Mouse (Mus musculus) thymus, adult 2 months (tissue): Measurements from ENCODE around the gene Kcnh2. TPM values are rescaled to one million over a fixed set of nuclear protein-coding genes. Genes with fewer than 3 reads are reported as not detected.

ENCODE experiments used
- DNase-seq: peaks from one replicate; pipeline ENCODE4 v3.0.0; 2021
- H3K27ac ChIP-seq: fragments of 200-500 bp; 2 replicates; pipeline ENCODE4 v1.5.1; 2012; ENCODE audit warnings: low read length, control low read depth; ENCODE audit not compliant: control insufficient read depth, insufficient read depth
- H3K27me3 ChIP-seq: fragments of 200-500 bp; 2 replicates; pipeline ENCODE4 v1.6.1; 2012; ENCODE audit warnings: mild to moderate bottlenecking, low read length, moderate library complexity, mixed read lengths; ENCODE audit not compliant: control insufficient read depth, insufficient read depth
- H3K36me3 ChIP-seq: fragments of 200-500 bp; 2 replicates; pipeline ENCODE4 v1.6.1; 2012; ENCODE audit warnings: mild to moderate bottlenecking, low read length, moderate library complexity; ENCODE audit not compliant: control insufficient read depth, insufficient read depth
- H3K4me1 ChIP-seq: fragments of 200-500 bp; replicated peaks from 2 replicates; pipeline ENCODE4 v1.6.1; 2012; ENCODE audit warnings: low read length; ENCODE audit not compliant: control insufficient read depth, insufficient read depth
- H3K4me3 ChIP-seq: fragments of 200-500 bp; 2 replicates; pipeline ENCODE4 v1.5.1; 2012; ENCODE audit warnings: mild to moderate bottlenecking, low read length, control low read depth, moderate library complexity; ENCODE audit not compliant: control insufficient read depth, insufficient read depth
- CTCF ChIP-seq: fragments of 200-500 bp; IDR thresholded peaks from 2 replicates; pipeline ENCODE4 v1.5.1; 2012; ENCODE audit warnings: mild to moderate bottlenecking, control low read depth, low read length, moderate library complexity, borderline replicate concordance; ENCODE audit not compliant: control insufficient read depth, poor library complexity, insufficient read depth; ENCODE audit errors: extremely low read depth
- POLR2A ChIP-seq: fragments of 200-500 bp; IDR thresholded peaks from 2 replicates; pipeline ENCODE4 v1.6.1; 2012; ENCODE audit warnings: mild to moderate bottlenecking, low read length, control low read depth, moderate library complexity; ENCODE audit not compliant: control insufficient read depth, poor library complexity, insufficient read depth; ENCODE audit errors: extremely low read depth
- WGBS: fragments of 180-500 bp; shearing (Covaris S2); methylation state at CpG from one replicate; pipeline ENCODE4 v1.1.7; 2018; 5-methylcytosine and 5-hydroxymethylcytosine counted together
- polyA plus RNA-seq: library from polyadenylated mRNA; depleted of rRNA; stranded (reverse); fragments of >200 nt; gene quantifications from 2 replicates; pipeline ENCODE4 v1.2.3, GENCODE M21; 2012

The Kcnh2 gene
- polyA plus RNA-seq, 1 experiment: 187 TPM

DNA sequence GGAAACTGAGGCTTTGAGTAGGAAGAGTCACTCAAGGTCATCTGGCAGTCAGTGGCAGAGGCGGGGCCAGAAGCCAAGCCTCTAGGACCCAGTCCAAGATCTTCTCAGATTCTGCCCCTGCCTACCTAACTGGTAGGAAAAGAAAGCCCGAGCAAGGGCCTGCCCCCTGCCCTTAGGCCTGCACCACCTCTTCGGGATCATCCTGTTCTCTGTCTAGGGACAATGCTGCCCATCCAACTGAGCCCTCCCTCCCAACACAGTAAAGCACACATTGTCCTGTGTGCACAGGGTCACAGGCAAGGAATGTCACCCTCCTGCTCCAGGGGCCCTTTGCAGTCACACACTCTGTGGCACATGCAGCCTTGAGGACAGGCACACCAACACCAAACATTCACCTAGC, 1.3 kb downstream of the Kcnh2 start:
- H3K36me3 ChIP-seq: no peaks in the 10 kb centered on the region
- H3K4me1 ChIP-seq: peaks cover 65% of the 10 kb centered on the region
- no peak overlapping the region; the same call in 1 of the 2 replicates for H3K4me3 ChIP-seq
- 94% methylated on average over 3 of the region's 3 CpGs for WGBS
- TF ChIP-seq POLR2A (no peak), CTCF (no peak)
- H3K27ac ChIP-seq: no peak overlapping the region
- no peak for DNase-seq
- no peaks in the 10 kb centered on the region for H3K27me3 ChIP-seq

DNA sequence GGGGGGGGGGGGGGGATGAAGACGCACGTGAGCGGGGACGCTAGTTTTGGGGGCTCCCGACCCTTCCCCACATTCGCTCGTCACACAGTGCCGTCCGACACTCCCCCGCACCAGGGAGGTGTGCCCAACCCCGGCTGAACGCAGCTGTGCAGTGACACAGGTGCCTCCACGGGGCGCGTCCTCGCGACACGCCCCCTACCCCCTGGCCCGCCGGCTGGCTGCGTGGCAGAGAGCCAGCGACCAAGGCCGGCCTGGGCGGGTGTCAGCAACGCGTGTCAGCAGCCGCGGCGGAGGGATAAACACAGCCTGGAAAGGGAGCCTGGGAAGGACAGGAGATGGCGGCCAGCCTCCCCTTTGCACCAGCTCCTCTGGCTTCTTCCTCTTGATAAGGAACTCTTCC, 2.9 kb downstream of the Kcnh2 start:
- DNase-seq: peak; percentile 73

DNA sequence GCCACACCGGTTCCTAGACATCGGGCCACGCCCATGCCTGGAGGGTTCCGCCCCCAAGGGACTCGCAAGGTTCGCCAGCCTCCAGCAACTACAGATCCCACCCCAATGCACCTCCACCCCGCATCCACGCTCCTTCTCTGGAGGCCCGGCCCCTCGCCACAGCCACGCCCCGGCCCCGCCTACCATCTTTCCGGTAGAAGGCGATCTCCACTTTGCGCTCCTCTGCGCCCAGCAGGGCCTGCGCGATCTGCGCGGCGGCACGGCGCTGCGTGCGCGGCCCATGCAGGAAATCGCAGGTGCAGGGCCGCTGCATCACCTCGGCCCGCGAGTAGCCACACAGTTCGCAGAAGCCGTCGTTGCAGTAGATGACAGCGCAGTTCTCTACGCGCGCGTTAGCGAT, 3.3 kb downstream of the Kcnh2 start:
- Histone ChIP-seq H3K27me3 (no peaks in the 10 kb centered on the region), H3K4me3 (peak overlapping the region; percentile 42), H3K4me1 (peaks cover 81% of the 10 kb centered on the region), H3K36me3 (no peaks in the 10 kb centered on the region), H3K27ac (peak overlapping the region; percentile 97)
- peak; percentile 98 for DNase-seq
- TF ChIP-seq CTCF: peak; percentile 47; the same call in 1 of the 2 replicates
- peak; percentile 99 for TF ChIP-seq POLR2A
- WGBS: 1% methylated on average over 41 of the region's 41 CpGs

More for the DNA sequence above, 2.9 kb downstream of the Kcnh2 start:
- 1% methylated on average over 30 of the region's 30 CpGs for WGBS
- Histone ChIP-seq H3K36me3 (no peaks in the 10 kb centered on the region), H3K27ac (peak overlapping the region; percentile 45), H3K4me1 (peaks cover 78% of the 10 kb centered on the region), H3K27me3 (no peaks in the 10 kb centered on the region), H3K4me3 (peak overlapping the region; percentile 42)
- TF ChIP-seq POLR2A (peak; percentile 46; the same call in 1 of the 2 replicates), CTCF (no peak)

DNA sequence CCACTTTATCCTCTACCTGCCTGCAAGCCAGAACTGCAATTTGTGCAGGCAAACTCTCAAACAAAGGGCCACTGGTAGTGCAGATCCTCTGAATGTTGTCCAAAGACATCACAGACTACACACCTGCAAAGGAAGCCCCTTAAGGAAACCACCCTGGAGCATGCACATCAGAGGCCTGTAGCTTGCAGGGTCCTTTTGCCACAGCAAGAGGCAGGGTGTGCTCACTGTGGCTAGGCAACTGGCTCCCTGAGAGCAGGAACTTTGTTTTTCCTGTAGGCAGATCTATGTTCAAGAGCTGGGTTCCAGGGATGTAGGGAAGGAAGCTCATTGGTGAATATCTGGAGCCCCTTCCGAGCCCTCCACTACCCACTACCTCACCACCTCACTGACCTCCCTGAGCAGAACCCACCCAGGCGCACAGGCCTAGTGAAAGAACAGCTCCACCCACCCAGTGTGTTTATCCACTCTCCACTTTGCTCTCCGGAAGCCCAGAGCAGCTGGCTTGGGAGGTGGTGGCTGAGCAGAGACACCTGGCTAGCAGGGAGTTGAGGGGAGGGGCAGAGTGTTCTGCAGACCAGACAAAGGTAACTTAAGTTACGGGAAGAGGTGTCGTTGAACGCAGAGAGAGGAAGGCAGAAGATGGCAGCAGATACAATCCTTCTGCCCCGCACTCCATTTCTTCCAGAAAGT, 4.1 kb downstream of the Kcnh2 start:
- no peaks in the 10 kb centered on the region for H3K36me3 ChIP-seq
- peaks cover 79% of the 10 kb centered on the region for H3K4me1 ChIP-seq
- 23% methylated on average over 7 of the region's 7 CpGs for WGBS
- peak; percentile 71 for DNase-seq
- no peaks in the 10 kb centered on the region for H3K27me3 ChIP-seq
- peak overlapping the region; percentile 23 for H3K4me3 ChIP-seq
- peak overlapping the region; percentile 97 for H3K27ac ChIP-seq
- no peak for TF ChIP-seq POLR2A

DNA sequence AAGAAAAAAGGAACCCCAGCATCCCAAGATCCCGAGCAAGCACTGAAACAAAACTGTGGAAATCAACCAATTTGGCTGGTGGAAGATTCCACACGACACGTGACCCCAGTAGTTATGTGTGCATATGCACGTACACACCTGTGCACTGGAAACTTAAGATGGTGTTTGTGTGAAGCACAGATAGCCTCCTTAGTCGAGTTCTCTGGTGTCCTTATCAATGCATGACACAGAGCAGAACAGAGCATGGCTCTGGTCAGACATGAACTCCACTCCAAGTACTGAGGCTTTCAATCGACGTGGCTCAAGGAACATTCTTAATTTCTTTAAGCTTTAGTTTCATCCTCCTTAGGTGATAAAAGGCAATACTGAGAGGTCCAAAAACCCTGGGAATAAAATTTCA, 5.1 kb downstream of the Kcnh2 start:
- 89% methylated on average over 7 of the region's 7 CpGs for WGBS
- Histone ChIP-seq H3K27ac (peak overlapping the region; percentile 97), H3K4me1 (peaks cover 72% of the 10 kb centered on the region), H3K36me3 (no peaks in the 10 kb centered on the region), H3K27me3 (no peaks in the 10 kb centered on the region), H3K4me3 (no peak overlapping the region)
- no peak for DNase-seq
- no peak for TF ChIP-seq POLR2A
- TF ChIP-seq CTCF: no peak

DNA sequence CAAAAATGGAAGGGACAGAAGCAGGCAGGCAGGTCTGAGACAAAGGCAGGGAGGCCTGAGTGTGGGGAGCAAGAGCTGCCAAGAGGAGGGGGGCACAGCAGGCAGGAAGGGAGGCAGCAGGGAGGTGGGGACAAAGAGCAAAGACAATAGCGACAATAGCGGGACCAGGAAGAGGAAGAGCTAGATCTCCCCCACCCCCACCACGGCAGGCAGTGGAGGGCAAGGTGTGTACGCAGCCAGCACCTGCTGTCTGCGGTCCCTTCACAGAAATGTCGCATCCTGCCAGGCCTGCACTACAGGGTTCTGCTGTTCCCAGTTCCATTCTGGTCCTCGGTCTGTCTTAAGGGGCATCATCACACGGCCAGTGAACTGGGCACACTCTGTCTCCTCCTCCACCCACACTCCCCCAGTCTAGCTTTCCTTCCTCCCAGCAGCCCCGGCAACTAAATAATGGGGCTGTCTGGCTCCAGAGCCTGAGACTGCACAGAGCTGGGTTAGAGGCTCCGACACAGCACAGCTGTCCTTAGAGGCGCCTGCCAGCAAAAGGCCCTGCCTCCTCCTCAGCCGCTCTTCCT, 6.8 kb downstream of the Kcnh2 start:
- H3K27me3 ChIP-seq: no peaks in the 10 kb centered on the region
- no peaks in the 10 kb centered on the region for H3K36me3 ChIP-seq
- TF ChIP-seq POLR2A (peak; percentile 88), CTCF (no peak)
- H3K4me1 ChIP-seq: peaks cover 60% of the 10 kb centered on the region
- peak overlapping the region; percentile 30 for H3K4me3 ChIP-seq
- DNase-seq: peak; percentile 91
- H3K27ac ChIP-seq: peak overlapping the region; percentile 97
- WGBS: 3% methylated on average over 12 of the region's 12 CpGs

DNA sequence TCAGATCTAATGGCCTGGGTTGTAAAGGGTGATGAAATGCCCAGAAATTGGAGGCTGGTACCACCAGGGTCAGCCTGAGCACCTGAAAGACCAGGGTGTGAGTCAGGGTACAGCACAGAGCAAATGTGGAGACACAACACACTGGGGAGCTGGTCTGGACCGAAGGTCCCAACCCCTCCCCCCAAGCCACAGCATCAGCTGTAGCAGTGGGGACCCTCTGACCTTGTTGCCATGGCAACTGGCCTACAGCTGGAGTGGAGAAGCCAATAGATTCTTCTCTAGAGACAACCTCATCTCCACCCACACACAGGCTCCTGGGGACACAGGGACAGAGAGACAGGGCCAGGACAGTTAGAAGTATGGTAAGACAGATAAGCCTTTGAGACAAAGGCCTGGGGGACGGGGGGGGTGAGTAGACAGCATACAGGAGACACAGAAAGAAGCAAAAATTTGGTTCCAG, 7.4 kb downstream of the Kcnh2 start:
- Histone ChIP-seq H3K27ac (peak overlapping the region; percentile 97), H3K27me3 (no peaks in the 10 kb centered on the region), H3K36me3 (no peaks in the 10 kb centered on the region), H3K4me1 (peaks cover 54% of the 10 kb centered on the region), H3K4me3 (peak overlapping the region; percentile 9)
- TF ChIP-seq CTCF (no peak), POLR2A (no peak)
- 21% methylated on average over 2 of the region's 2 CpGs for WGBS
- peak; percentile 65 for DNase-seq
